Mouse (Mus musculus) embryonic facial prominence, embryonic 14.5 days (tissue): Measurements from ENCODE around the gene Tcf7l2. TPM values are rescaled to one million over a fixed set of nuclear protein-coding genes. Genes with fewer than 3 reads are reported as not detected.

ENCODE experiments used
- ATAC-seq: fragments of 200-750 bp; cut with Nextera tagmentation; 2 replicates; pipeline ENCODE4 v1.8.0; 2017; ENCODE audit warnings: low read depth, moderate number of reproducible peaks, moderate TSS enrichment
- DNase-seq: peaks from one replicate; pipeline ENCODE4 v3.0.0-alpha.2; 2015; ENCODE audit warnings: low spot score
- H3K27ac ChIP-seq: fragments of 300-500 bp; sonication (generic); replicated peaks from 2 replicates; pipeline ENCODE4 v1.5.1; 2014; ENCODE audit warnings: low read depth, mild to moderate bottlenecking, low read length, moderate library complexity
- H3K27me3 ChIP-seq: fragments of 300-500 bp; sonication (generic); replicated peaks from 2 replicates; pipeline ENCODE4 v1.6.1; 2014; ENCODE audit warnings: low read length; ENCODE audit not compliant: control insufficient read depth, insufficient read depth
- H3K36me3 ChIP-seq: fragments of 300-500 bp; sonication (generic); 2 replicates; pipeline ENCODE4 v1.6.1; 2014; ENCODE audit warnings: low read length, mixed read lengths; ENCODE audit not compliant: control insufficient read depth, insufficient read depth
- H3K4me1 ChIP-seq: fragments of 300-500 bp; sonication (generic); 2 replicates; pipeline ENCODE4 v1.6.1; 2014; ENCODE audit warnings: antibody characterized with exemption, low read length; ENCODE audit not compliant: control insufficient read depth, insufficient read depth
- H3K4me2 ChIP-seq: fragments of 300-500 bp; sonication (generic); 2 replicates; pipeline ENCODE4 v1.6.1; 2014; ENCODE audit warnings: low read depth, mild to moderate bottlenecking, low read length, moderate library complexity, mixed read lengths
- H3K4me3 ChIP-seq: fragments of 300-500 bp; sonication (generic); 2 replicates; pipeline ENCODE4 v1.5.1; 2014; ENCODE audit warnings: low read depth, mild to moderate bottlenecking, low read length
- H3K9ac ChIP-seq: fragments of 300-500 bp; sonication (generic); 2 replicates; pipeline ENCODE4 v1.6.1; 2014; ENCODE audit warnings: low read depth, mild to moderate bottlenecking, low read length, moderate library complexity, mixed read lengths
- H3K9me3 ChIP-seq: fragments of 300-500 bp; sonication (generic); 2 replicates; pipeline ENCODE4 v1.6.1; 2016; ENCODE audit warnings: low read length; ENCODE audit not compliant: control insufficient read depth
- WGBS: fragments of 180-500 bp; shearing (Covaris S2); extraction: QIAGEN DNeasy Blood & Tissue Kit; methylation state at CpG from one replicate; pipeline ENCODE4 v1.1.7; 2014; 5-methylcytosine and 5-hydroxymethylcytosine counted together
- polyA plus RNA-seq: library from polyadenylated mRNA; unstranded; fragments of >200 nt; fragmentation: Nextera tagmentation; extraction: Ambion mirVana; gene quantifications from 2 replicates; pipeline ENCODE4 v1.2.1, GENCODE M21; 2014

Gene Tcf7l2
- polyA plus RNA-seq, 1 experiment from 2014 or later = 106 TPM

DNA sequence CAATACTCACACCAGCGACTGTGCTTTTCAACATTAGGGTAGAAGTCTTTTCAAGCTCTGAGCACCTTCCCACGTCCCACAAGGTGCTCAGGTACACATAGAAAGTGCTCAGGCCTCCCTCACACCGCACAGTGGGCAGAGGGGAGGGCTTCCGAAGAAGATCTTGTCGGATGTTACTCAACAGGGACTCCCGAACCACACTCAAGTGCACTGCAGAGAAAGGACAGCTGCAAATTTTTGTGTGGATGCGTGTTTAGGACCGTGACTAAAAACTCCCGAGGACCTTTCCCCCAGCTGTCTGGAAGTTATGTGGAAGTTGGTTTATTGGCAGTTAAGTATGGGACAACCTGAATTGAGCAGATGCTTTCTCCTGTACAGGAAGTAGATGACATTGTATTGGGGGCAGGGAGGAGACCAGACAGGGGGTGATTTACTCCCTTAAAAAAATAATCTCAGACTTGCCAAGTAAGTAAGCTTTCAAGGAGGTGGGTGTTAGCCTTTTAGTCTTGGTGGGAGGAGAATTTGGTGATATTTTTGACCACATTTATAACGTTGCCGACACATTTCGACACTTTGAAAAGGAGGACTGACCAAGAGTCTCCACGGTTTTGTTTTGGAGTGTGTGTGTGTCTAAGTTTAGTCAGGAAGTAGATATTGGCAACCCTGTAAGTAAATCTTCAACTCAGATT is 5.8 kb downstream of the Tcf7l2 start:
- H3K9ac ChIP-seq = peak overlapping the region; percentile 56
- DNase-seq (peak; percentile 72), ATAC-seq (no peak)
- H3K27me3 ChIP-seq = no peaks in the 10 kb centered on the region
- peaks cover 71% of the 10 kb centered on the region for H3K4me1 ChIP-seq
- H3K27ac ChIP-seq = peak overlapping the region; percentile 79
- H3K4me2 ChIP-seq = peak overlapping the region; percentile 95
- 0 out of 2 replicates have a peak, but pooled peaks cover 6% of the 10 kb centered on the region for H3K36me3 ChIP-seq
- no peaks in the 10 kb centered on the region for H3K9me3 ChIP-seq
- 17% methylated on average over 13 of the region's 13 CpGs for WGBS
- H3K4me3 ChIP-seq = peak overlapping the region; percentile 82; the same call in 1 of the 2 replicates

DNA sequence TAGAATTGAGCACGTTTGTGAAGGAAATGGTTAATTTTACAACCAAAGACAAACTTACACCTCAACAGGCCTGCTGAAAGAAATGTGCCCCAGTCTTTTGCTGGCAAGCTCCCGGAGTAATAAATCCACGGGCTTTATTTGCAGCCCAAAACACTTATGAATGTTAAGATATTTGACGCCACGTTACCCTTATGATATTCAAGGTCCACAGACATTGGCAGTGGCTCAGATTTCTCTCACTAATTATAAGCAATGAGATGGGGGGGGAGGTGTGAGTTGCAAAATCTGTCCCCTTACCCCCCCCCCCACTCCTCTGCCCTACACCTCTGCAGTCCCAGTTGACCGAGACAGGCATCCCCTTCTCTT is 6.3 kb downstream of the Tcf7l2 start:
- 17% methylated on average over 6 of the region's 6 CpGs for WGBS
- DNase-seq = peak; percentile 73
- Histone ChIP-seq H3K27ac (peak overlapping the region; percentile 79), H3K27me3 (no peaks in the 10 kb centered on the region), H3K9me3 (no peaks in the 10 kb centered on the region), H3K4me2 (peak overlapping the region; percentile 95), H3K9ac (peak overlapping the region; percentile 15), H3K4me1 (peaks cover 76% of the 10 kb centered on the region), H3K4me3 (peak overlapping the region; percentile 2; the same call in 1 of the 2 replicates), H3K36me3 (0 out of 2 replicates have a peak, but pooled peaks cover 6% of the 10 kb centered on the region)
- ATAC-seq = 0 out of 2 replicates have a peak, but pooled peaks have one; percentile 8

DNA sequence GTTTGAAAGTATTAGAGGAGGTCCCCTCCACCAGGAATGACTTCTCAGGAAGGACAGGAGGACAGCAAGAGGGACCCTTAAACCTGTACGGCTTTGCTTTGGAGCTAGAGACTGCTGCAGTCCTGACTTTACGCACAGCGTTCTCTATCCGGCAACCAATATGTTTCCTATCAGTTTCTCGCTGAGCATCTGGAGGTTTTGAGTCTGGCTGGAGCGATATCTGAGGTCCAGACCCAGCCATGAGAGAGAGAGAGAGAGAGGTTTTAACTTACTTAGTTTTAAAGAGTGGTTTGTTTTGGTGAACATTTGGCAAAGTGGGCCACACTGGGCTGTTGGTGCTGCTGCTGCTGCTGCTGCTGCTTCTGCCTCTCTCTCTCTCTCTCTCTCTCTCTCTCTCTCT is 7.2 kb downstream of the Tcf7l2 start:
- Histone ChIP-seq H3K4me2 (peak overlapping the region; percentile 95), H3K4me1 (peaks cover 81% of the 10 kb centered on the region), H3K9me3 (no peaks in the 10 kb centered on the region), H3K4me3 (peak overlapping the region; percentile 7), H3K9ac (peak overlapping the region; percentile 30; the same call in 1 of the 2 replicates), H3K36me3 (0 out of 2 replicates have a peak, but pooled peaks cover 6% of the 10 kb centered on the region), H3K27ac (peak overlapping the region; percentile 79), H3K27me3 (no peaks in the 10 kb centered on the region)
- DNase-seq (peak; percentile 65), ATAC-seq (no peak)
- WGBS = 10% methylated on average over 6 of the region's 6 CpGs

DNA sequence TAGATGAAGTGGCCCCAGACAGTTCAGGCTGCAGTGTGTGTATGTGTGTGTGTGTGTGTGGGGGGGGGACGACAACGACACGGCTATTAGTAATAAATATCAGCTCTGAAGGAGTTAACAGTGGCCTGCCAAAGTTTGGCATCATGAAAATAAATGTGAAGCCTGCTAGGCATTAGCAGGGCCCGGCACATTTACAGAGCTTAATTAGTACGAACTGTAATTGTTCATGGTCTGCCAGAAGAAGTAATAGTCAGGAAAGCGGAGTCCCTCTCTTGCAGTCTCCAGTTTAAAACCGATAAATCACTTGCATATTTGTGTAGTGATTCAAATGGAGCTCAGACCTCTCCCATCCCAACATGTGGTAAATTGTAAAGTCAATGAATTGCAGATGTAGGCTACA is 7.9 kb downstream of the Tcf7l2 start:
- Histone ChIP-seq H3K4me3 (peak overlapping the region; percentile 7), H3K9ac (peak overlapping the region; percentile 30; the same call in 1 of the 2 replicates), H3K27ac (peak overlapping the region; percentile 79), H3K4me2 (peak overlapping the region; percentile 95), H3K27me3 (no peaks in the 10 kb centered on the region), H3K9me3 (no peaks in the 10 kb centered on the region), H3K36me3 (0 out of 2 replicates have a peak, but pooled peaks cover 6% of the 10 kb centered on the region), H3K4me1 (peaks cover 83% of the 10 kb centered on the region)
- peak; percentile 88 for DNase-seq
- 14% methylated on average over 7 of the region's 7 CpGs for WGBS
- peak; percentile 55 for ATAC-seq

DNA sequence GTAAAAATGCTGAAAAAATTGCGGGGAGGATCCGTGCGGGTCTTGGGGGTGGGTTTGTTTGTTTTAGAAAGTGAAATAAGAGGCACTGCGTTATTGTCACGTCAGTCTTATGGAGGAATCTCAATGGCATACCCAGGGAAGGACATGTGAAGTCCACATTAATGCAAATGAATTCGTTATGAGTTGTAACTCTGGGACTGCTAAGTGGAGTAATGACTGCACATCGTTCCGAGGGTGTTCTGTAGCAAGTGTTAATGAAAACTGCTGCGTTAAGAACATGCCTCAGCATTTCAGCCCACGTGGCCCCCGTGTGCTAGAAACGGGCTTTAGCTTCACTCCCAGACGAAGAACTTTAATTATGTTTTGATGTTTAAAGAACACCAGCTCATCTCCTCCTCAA is 8.4 kb downstream of the Tcf7l2 start:
- Histone ChIP-seq H3K9ac (no peak overlapping the region; the same call in none of the 2 replicates), H3K4me2 (peak overlapping the region; percentile 95), H3K27me3 (no peaks in the 10 kb centered on the region), H3K36me3 (peaks cover 10% of the 10 kb centered on the region; the same call in 1 of the 2 replicates), H3K4me1 (peaks cover 82% of the 10 kb centered on the region), H3K27ac (peak overlapping the region; percentile 46), H3K4me3 (no peak overlapping the region), H3K9me3 (no peaks in the 10 kb centered on the region)
- ATAC-seq = no peak
- DNase-seq = peak; percentile 66
- 16% methylated on average over 13 of the region's 13 CpGs for WGBS

DNA sequence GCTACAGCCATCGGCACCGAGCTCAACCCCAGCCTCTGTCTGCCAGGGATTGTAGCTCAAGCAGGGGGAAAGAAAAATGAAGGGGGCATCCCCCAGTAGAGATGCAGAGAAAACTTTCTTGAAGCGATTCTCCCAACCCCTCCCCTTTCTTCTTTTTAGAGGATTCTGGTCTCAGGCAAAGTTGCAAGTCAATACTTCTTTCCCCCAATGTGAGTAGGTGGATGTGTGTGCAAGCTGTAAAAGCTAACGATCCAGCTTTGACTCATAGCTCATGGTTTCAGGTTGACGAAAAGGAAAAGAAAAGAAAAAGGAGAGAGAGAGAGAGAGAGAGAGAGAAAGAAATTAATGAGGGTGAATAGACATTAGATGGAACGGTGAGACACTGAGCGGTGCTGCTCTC is 8.8 kb downstream of the Tcf7l2 start:
- 27% methylated on average over 7 of the region's 7 CpGs for WGBS
- Histone ChIP-seq H3K4me1 (peaks cover 78% of the 10 kb centered on the region), H3K36me3 (peaks cover 14% of the 10 kb centered on the region), H3K27me3 (no peaks in the 10 kb centered on the region), H3K9me3 (no peaks in the 10 kb centered on the region), H3K27ac (peak overlapping the region; percentile 46), H3K4me2 (peak overlapping the region; percentile 95), H3K9ac (no peak overlapping the region; the same call in 1 of the 2 replicates), H3K4me3 (no peak overlapping the region)
- no peak for ATAC-seq
- no peak for DNase-seq

DNA sequence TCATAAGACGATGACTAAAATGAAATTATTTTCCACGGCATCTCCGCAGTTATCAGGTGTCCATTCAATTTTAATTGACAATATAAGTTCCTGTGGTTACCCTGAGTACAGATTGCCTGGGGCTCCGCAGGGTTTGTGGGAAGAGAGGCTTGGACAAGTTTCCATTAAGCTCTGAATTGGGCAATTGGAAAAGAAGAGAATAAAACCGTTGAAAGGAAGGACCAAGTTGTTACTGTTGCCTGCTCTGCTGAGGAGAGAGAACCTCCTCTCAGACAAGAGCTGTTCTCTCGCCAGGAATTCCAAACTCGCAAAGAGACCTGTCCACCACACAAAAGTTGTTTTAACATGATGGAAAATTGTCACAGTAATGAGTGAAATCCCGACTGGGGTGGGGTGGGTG is 11.2 kb downstream of the Tcf7l2 start:
- H3K9me3 ChIP-seq = no peaks in the 10 kb centered on the region
- WGBS = 40% methylated on average over 8 of the region's 8 CpGs

DNA sequence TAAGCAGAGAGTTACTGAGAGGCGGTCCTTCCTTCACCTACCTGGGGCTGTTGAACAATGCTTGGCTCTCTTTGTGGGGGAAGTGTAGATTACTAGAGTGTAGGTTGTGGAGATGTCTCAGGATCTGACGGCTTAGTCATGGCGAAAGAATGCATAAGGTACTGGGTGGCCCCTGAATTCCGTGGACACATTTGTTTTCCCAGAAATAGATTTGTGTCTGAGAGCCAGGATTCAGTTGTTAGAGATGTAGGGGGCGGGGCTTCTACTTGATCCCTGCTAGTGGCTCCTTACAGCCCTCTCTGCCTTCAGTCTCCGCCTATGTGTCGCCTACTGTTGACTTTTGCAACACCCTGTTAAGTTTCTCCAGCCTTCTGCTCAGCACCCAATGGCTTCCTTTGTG is 12.7 kb downstream of the Tcf7l2 start:
- peaks cover 56% of the 10 kb centered on the region for H3K4me1 ChIP-seq
- ATAC-seq (peak; percentile 50), DNase-seq (peak; percentile 81)

More for the DNA sequence above, 11.2 kb downstream of the Tcf7l2 start:
- peaks cover 70% of the 10 kb centered on the region for H3K4me1 ChIP-seq
- H3K36me3 ChIP-seq = peaks cover 16% of the 10 kb centered on the region
- no peak for DNase-seq
- no peak overlapping the region for H3K9ac ChIP-seq
- H3K4me3 ChIP-seq = no peak overlapping the region
- no peak overlapping the region for H3K4me2 ChIP-seq
- no peak overlapping the region for H3K27ac ChIP-seq
- no peak for ATAC-seq
- H3K27me3 ChIP-seq = no peaks in the 10 kb centered on the region

More for the DNA sequence above, 12.7 kb downstream of the Tcf7l2 start:
- no peak overlapping the region for H3K4me2 ChIP-seq
- H3K4me3 ChIP-seq = no peak overlapping the region
- H3K9me3 ChIP-seq = no peaks in the 10 kb centered on the region
- peaks cover 16% of the 10 kb centered on the region for H3K36me3 ChIP-seq
- no peak overlapping the region; the same call in 1 of the 2 replicates for H3K27ac ChIP-seq
- WGBS = 63% methylated on average over 7 of the region's 7 CpGs
- H3K9ac ChIP-seq = no peak overlapping the region
- H3K27me3 ChIP-seq = no peaks in the 10 kb centered on the region
